Mouse (Mus musculus): ENCODE data around the gene Alyref. TPM values are rescaled to one million over a fixed set of nuclear protein-coding genes. Genes with fewer than 3 reads are reported as not detected.

Alyref gene
- polyA plus RNA-seq, 1 experiment from 2014 or later = 406 TPM

DNA sequence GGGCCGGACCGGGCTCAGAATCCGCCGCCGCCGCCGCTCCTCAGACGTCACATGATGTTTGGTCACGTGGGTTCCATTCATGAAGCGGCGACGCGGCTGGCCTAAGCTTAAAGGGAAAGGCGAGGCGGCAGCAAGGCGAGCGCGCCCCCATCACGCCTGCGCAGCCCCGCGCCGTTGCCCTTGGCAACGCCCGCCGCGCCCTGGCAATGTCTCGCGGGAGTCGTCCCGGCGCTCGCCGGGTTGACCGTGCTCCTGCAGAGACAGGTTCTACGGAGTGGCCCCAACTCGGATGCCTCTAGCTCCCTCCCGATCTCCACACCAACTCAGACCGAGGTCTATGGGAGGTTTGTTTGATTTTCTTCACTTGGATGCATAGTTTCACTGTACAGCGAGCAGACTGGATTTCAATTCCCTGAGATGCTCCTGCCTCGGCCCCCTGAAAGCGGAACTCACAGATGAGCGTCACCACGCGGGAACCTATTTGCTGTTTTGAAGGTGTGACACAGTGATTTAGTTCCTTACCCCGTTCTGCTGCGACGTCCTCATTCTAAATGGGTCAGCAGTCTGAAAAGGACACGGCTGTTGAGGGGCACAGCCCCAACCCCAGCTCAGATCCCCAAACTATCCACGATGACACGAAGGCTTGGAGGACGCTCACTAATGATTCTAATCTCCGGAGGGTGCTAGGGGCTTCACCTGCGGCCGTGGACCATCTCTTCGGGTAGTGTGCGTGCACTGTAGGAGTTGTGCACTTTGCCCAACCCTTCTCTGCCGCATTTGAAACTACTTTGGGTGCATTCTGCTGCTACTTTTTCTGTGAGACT lies 35.6 kb upstream of the Alyref start, which contains the start of gene Mafg:
Gene Mafg, minus strand, starts transcription at position 81 of the 824 bp plus-strand sequence.
- Histone ChIP-seq H3K4me3 (ENCODE audit: low read depth, low read length) (peak within 1 kb of the TSS; percentile 95), H3K9ac (ENCODE audit: low read depth, low read length) (peak within 1 kb of the TSS; percentile 95), H3K4me2 (ENCODE audit: low read depth, low read length) (peak within 1 kb of the TSS; percentile 90), H3K36me3 (ENCODE audit: control insufficient read depth, insufficient read depth, low read length) (peaks cover 11% of the 10 kb centered on the region), H3K9me3 (ENCODE audit: control insufficient read depth, low read length) (no peaks in the 10 kb centered on the region), H3K27me3 (replicated peaks; ENCODE audit: control insufficient read depth, insufficient read depth, low read length) (no peaks in the 10 kb centered on the region), H3K4me1 (ENCODE audit: control insufficient read depth, insufficient read depth, low read length) (peaks cover 16% of the 10 kb centered on the region), H3K27ac (replicated peaks; ENCODE audit: low read depth, low read length) (peak within 1 kb of the TSS; percentile 93)
- DNase-seq (ENCODE audit: low spot score) (peak; percentile 98), ATAC-seq (ENCODE audit: low read depth) (peak; percentile 93)
- WGBS = 21% methylated on average over 32 of the region's 58 CpGs

DNA sequence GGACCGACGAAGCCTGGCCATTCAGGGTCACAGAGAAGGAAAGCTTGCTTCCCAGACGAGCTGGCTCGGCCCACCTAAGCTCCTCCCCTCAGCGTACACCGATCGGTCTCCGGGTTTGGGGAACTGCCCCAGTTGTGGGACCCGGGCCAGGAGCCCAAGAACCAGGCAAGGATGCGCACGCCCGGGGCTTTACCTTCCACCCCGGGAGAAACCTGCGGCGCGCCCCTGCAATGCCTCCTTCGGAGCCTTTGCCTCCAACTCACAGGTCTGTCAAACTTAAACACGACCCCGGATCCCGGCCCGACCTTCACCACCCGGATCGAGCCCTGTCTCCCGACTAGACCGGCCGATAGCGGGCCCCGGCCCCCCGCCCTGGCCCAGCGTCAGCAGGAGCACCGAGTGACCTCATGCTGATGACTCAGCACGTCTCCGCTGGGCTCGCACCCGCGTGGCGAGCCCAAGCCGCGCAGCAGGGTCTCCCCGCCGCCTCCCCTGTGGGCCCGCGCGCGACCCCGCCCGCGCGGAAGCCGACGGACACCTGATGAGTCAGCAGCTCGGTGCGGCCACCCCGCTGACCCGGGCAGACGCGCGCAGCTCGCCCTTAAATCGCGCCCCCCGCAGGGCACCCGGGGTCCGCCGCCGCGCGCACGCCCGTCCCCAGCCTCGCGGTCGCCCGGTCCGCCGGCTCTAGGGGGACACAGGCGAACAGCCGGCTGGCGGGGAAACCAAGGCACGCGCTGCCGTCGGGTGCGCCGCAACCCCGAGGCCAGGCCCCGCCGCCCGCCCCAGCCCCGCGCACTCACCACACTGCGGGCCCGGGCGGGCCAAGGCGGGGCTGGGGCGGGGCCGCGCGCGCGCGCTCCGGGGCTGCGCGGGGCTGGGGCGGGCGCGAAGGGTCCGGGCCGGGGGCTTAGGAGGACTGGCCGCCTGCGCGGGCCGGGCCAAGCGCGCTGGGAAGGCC lies 34.7 kb upstream of the Alyref start:
- H3K36me3 ChIP-seq (ENCODE audit: control insufficient read depth, insufficient read depth, low read length) = peaks cover 16% of the 10 kb centered on the region
- peak overlapping the region; percentile 95 for H3K4me3 ChIP-seq (ENCODE audit: low read depth, low read length)
- peak overlapping the region; percentile 93 for H3K27ac ChIP-seq (replicated peaks; ENCODE audit: low read depth, low read length)
- H3K4me2 ChIP-seq (ENCODE audit: low read depth, low read length) = peak overlapping the region; percentile 90
- ATAC-seq (ENCODE audit: low read depth) = peak; percentile 87
- H3K27me3 ChIP-seq (replicated peaks; ENCODE audit: control insufficient read depth, insufficient read depth, low read length) = no peaks in the 10 kb centered on the region
- H3K9ac ChIP-seq (ENCODE audit: low read depth, low read length) = peak overlapping the region; percentile 95
- DNase-seq (ENCODE audit: low spot score) = peak; percentile 76
- H3K4me1 ChIP-seq (ENCODE audit: control insufficient read depth, insufficient read depth, low read length) = peaks cover 16% of the 10 kb centered on the region
- under 1% methylated on average over 35 of the region's 116 CpGs for WGBS
- H3K9me3 ChIP-seq (ENCODE audit: control insufficient read depth, low read length) = no peaks in the 10 kb centered on the region

DNA sequence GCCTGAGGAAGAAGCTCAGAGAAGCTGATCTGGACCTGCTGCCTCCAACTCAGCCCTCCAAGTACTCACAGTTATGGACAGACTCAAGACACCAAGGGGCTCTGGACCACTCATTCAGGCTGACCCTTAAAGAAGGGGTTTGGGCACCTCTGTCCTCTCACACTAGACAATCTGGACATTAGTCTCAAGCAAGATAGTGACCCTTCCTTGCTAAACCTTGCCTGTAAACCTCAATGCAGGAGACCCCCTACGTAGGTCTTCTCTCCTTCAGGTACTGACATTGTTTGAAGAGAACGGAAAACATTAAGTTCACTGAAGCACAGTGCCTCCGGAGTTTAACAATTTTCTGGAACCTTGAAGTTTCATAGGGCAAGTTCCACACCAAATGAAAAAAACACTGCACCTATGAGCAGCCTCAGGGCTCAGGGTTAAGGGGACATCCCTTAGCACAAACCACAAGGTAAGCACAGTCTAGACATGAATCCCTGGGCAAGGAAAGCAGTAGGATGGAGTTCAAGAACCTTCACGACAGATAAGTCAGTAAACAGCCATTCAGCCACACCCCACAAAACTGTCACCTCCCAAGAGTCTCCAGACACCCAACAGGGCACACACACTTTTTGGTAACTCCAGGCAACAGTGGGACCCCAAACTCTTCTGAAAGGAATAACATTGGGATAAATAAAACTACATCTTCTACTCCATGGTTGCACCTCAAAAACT lies 33.7 kb upstream of the Alyref start:
- Histone ChIP-seq H3K27ac (replicated peaks; ENCODE audit: low read depth, low read length) (peak overlapping the region; percentile 93; the same call in 1 of the 2 replicates), H3K36me3 (ENCODE audit: control insufficient read depth, insufficient read depth, low read length) (peaks cover 26% of the 10 kb centered on the region), H3K4me1 (ENCODE audit: control insufficient read depth, insufficient read depth, low read length) (peaks cover 16% of the 10 kb centered on the region), H3K4me3 (ENCODE audit: low read depth, low read length) (peak overlapping the region; percentile 95), H3K9ac (ENCODE audit: low read depth, low read length) (peak overlapping the region; percentile 95), H3K9me3 (ENCODE audit: control insufficient read depth, low read length) (no peaks in the 10 kb centered on the region), H3K27me3 (replicated peaks; ENCODE audit: control insufficient read depth, insufficient read depth, low read length) (no peaks in the 10 kb centered on the region), H3K4me2 (ENCODE audit: low read depth, low read length) (peak overlapping the region; percentile 90)
- ATAC-seq (ENCODE audit: low read depth) = no peak
- WGBS = 62% methylated on average over 4 of the region's 4 CpGs
- DNase-seq (ENCODE audit: low spot score) = no peak

DNA sequence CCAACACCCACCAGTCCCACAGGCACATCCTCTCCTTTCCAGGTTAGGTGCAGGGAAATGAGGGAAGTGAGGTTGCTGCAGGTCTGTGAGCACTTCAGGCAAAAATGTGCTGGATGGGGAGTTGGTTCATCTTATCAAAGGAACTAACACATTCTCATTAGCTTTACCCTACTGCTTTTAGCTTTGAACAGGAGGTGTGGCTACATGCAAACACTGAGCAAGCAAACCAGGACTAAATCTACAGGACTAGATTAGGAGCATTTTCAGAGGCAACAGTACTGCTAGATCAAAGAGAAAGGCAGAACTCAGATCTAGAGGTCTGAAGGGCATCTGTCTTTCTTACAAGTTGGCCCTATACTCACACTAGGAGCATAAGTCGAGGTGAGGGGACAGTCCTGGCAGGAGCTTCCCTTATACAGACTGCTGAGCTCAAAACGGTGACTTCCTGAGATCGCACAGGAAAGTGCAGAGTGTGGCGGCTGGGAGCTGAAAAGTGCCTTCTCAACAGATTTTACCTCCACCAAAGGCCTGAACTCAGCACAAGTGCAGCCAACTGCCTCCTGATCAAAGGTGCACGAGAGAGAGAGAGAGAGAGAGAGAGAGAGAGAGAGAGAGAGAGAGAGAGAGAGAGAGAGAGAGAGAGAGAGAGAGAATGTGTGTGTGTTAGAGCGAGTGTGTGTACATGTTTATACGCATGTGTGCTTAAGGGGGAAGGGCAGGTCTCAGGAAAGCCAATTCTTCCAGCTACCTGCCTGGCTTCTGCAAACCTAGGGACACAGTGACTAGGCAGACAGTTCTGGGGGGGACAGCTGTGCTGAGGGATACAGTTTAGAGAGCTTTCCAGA lies 32.9 kb upstream of the Alyref start:
- H3K4me3 ChIP-seq (ENCODE audit: low read depth, low read length) = peak overlapping the region; percentile 95; the same call in 1 of the 2 replicates
- peak overlapping the region; percentile 32 for H3K9ac ChIP-seq (ENCODE audit: low read depth, low read length)
- 43% methylated on average over 7 of the region's 7 CpGs for WGBS
- peaks cover 16% of the 10 kb centered on the region for H3K4me1 ChIP-seq (ENCODE audit: control insufficient read depth, insufficient read depth, low read length)
- ATAC-seq (ENCODE audit: low read depth) (no peak), DNase-seq (ENCODE audit: low spot score) (no peak)
- no peaks in the 10 kb centered on the region for H3K27me3 ChIP-seq (replicated peaks; ENCODE audit: control insufficient read depth, insufficient read depth, low read length)
- peaks cover 27% of the 10 kb centered on the region for H3K36me3 ChIP-seq (ENCODE audit: control insufficient read depth, insufficient read depth, low read length)
- no peaks in the 10 kb centered on the region for H3K9me3 ChIP-seq (ENCODE audit: control insufficient read depth, low read length)
- peak overlapping the region; percentile 90 for H3K4me2 ChIP-seq (ENCODE audit: low read depth, low read length)
- H3K27ac ChIP-seq (replicated peaks; ENCODE audit: low read depth, low read length) = no peak overlapping the region

DNA sequence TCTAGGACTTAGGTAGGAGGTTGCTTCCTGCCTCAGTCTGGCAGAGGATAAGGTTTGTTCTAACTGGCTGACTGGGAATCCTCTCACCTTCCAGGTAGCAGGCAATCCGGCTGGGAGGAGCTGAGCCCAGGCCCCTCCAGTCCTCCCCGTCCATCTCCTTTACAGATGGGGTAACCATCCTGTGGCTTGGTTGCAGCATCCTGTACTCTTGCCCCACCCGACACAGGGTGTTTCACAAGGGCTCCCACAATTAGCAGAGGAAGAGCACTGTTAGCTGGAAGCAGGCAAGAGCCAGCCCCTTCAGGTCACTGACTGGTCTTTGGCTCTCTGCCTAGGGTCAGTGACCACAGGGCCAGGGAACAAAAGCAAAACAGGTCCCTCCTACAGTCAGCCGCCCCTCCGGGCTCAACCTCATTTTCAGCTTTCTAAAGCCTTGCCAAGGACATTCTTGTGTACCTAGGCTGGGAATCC lies 32.3 kb upstream of the Alyref start:
- no peaks in the 10 kb centered on the region for H3K27me3 ChIP-seq (replicated peaks; ENCODE audit: control insufficient read depth, insufficient read depth, low read length)
- peak overlapping the region; percentile 90; the same call in 1 of the 2 replicates for H3K4me2 ChIP-seq (ENCODE audit: low read depth, low read length)
- ATAC-seq (ENCODE audit: low read depth) (no peak), DNase-seq (ENCODE audit: low spot score) (no peak)
- 48% methylated on average over 5 of the region's 5 CpGs for WGBS
- H3K4me1 ChIP-seq (ENCODE audit: control insufficient read depth, insufficient read depth, low read length) = peaks cover 16% of the 10 kb centered on the region
- peak overlapping the region; percentile 40; the same call in 1 of the 2 replicates for H3K9ac ChIP-seq (ENCODE audit: low read depth, low read length)
- H3K9me3 ChIP-seq (ENCODE audit: control insufficient read depth, low read length) = no peaks in the 10 kb centered on the region
- H3K27ac ChIP-seq (replicated peaks; ENCODE audit: low read depth, low read length) = no peak overlapping the region
- H3K4me3 ChIP-seq (ENCODE audit: low read depth, low read length) = no peak overlapping the region
- peaks cover 27% of the 10 kb centered on the region for H3K36me3 ChIP-seq (ENCODE audit: control insufficient read depth, insufficient read depth, low read length)

DNA sequence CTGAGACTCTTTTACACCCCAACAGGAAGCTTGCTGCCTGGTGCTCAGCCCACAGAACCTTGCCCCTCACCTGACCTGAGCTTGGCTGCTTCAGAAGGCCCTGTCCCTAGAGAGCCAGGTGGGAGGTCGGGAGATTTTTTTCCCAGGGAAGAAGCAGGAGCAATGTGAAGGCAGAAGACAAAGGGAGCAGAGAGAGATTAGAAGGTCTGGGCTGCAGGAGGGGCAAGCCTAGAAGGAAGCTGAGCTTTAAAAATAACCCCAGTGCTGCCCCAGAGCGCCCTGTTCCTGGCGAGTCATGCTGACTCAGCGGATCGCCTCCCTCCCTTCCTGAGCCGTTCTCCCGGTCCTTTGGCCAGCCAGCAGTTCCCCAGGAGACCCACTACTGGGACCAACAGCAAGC lies 31.7 kb upstream of the Alyref start:
- Histone ChIP-seq H3K27ac (replicated peaks; ENCODE audit: low read depth, low read length) (0 out of 2 replicates have a peak overlapping the region, but pooled peaks have one; percentile 21), H3K36me3 (ENCODE audit: control insufficient read depth, insufficient read depth, low read length) (peaks cover 27% of the 10 kb centered on the region), H3K4me3 (ENCODE audit: low read depth, low read length) (no peak overlapping the region), H3K4me1 (ENCODE audit: control insufficient read depth, insufficient read depth, low read length) (peaks cover 19% of the 10 kb centered on the region), H3K4me2 (ENCODE audit: low read depth, low read length) (peak overlapping the region; percentile 90; the same call in 1 of the 2 replicates), H3K27me3 (replicated peaks; ENCODE audit: control insufficient read depth, insufficient read depth, low read length) (no peaks in the 10 kb centered on the region), H3K9me3 (ENCODE audit: control insufficient read depth, low read length) (no peaks in the 10 kb centered on the region), H3K9ac (ENCODE audit: low read depth, low read length) (peak overlapping the region; percentile 40)
- 52% methylated on average over 5 of the region's 7 CpGs for WGBS
- DNase-seq (ENCODE audit: low spot score) (no peak), ATAC-seq (ENCODE audit: low read depth) (no peak)

DNA sequence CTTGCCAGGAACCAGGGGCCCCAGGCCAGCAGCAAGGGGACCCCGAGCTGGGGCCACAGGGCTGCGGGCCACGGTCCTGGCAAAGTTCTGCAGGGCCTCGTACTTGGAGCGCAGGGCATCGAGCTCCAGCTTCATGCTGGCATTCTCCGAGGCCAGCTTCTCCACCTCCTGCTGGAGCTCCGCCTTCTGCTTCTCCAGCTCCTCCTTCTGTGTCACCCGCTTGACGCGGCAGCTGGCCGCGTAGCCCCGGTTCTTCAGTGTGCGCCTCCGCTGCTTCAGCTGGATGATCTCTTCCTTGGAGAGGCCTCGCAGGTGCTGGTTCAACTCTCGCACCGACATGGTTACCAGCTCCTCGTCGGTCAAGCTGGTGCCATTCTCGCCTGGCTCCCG lies 31.2 kb upstream of the Alyref start:
- H3K4me1 ChIP-seq (ENCODE audit: control insufficient read depth, insufficient read depth, low read length) = peaks cover 19% of the 10 kb centered on the region
- WGBS = 76% methylated on average over 17 of the region's 23 CpGs
- H3K9me3 ChIP-seq (ENCODE audit: control insufficient read depth, low read length) = no peaks in the 10 kb centered on the region
- no peak overlapping the region for H3K27ac ChIP-seq (replicated peaks; ENCODE audit: low read depth, low read length)
- no peak overlapping the region for H3K4me3 ChIP-seq (ENCODE audit: low read depth, low read length)
- DNase-seq (ENCODE audit: low spot score) (no peak), ATAC-seq (ENCODE audit: low read depth) (no peak)
- peak overlapping the region; percentile 90; the same call in 1 of the 2 replicates for H3K4me2 ChIP-seq (ENCODE audit: low read depth, low read length)
- H3K27me3 ChIP-seq (replicated peaks; ENCODE audit: control insufficient read depth, insufficient read depth, low read length) = no peaks in the 10 kb centered on the region
- H3K9ac ChIP-seq (ENCODE audit: low read depth, low read length) = no peak overlapping the region
- H3K36me3 ChIP-seq (ENCODE audit: control insufficient read depth, insufficient read depth, low read length) = peaks cover 27% of the 10 kb centered on the region

Data from embryonic facial prominence, embryonic 14.5 days (tissue).